Mouse (Mus musculus): ENCODE measurements at regions not wholly inside any gene's neighbourhood (a gene's known extent, or its start where the extent isn't known, plus 50 kb on each side); places are given as distances from the start of the nearest gene placed in this dataset.

GRCm38 (mm10) chr1:121034761-121035393 lies 297.5 kb downstream of the Insig2 start:
- DNase-seq (ENCODE audit: inconsistent age in 2 of 2, low spot score in 1 of 2), result no peak

- no peak for DNase-seq (ENCODE audit: inconsistent age in 2 of 2, low spot score in 1 of 2)
Observed at GRCm38 (mm10) chr1:121046581-121046980, 285.8 kb downstream of the Insig2 start.

GRCm38 (mm10) chr1:121047406-121047805 lies 285.0 kb downstream of the Insig2 start:
- DNase-seq (ENCODE audit: inconsistent age in 2 of 2, low spot score in 1 of 2), result no peak

GRCm38 (mm10) chr1:121049684-121050083 lies 282.7 kb downstream of the Insig2 start:
- no peak for DNase-seq (ENCODE audit: inconsistent age in 2 of 2, low spot score in 1 of 2)

GRCm38 (mm10) chr1:121050695-121051495 lies 281.5 kb downstream of the Insig2 start:
- no peak for DNase-seq (ENCODE audit: inconsistent age in 2 of 2, low spot score in 1 of 2)

GRCm38 (mm10) chr1:121051496-121052119 lies 280.8 kb downstream of the Insig2 start:
- no peak for DNase-seq (ENCODE audit: inconsistent age in 2 of 2, low spot score in 1 of 2)

GRCm38 (mm10) chr1:121052120-121052501 lies 280.3 kb downstream of the Insig2 start:
- no peak for DNase-seq (ENCODE audit: inconsistent age in 2 of 2, low spot score in 1 of 2)

- peak; percentile 15 to 50 for DNase-seq (ENCODE audit: inconsistent age in 2 of 2, low spot score in 1 of 2)
Observed at GRCm38 (mm10) chr1:121053692-121054091, 278.7 kb downstream of the Insig2 start.

- DNase-seq (ENCODE audit: inconsistent age in 2 of 2, low spot score in 1 of 2), result no peak
Observed at GRCm38 (mm10) chr1:121074569-121074968, 257.8 kb downstream of the Insig2 start.

- DNase-seq (ENCODE audit: inconsistent age in 2 of 2, low spot score in 1 of 2), result no peak
Observed at GRCm38 (mm10) chr1:121082839-121083238, 249.6 kb downstream of the Insig2 start.

- DNase-seq (ENCODE audit: inconsistent age in 2 of 2, low spot score in 1 of 2), result no peak
Observed at GRCm38 (mm10) chr1:121085101-121085727, 247.2 kb downstream of the Insig2 start.

- DNase-seq (ENCODE audit: inconsistent age in 2 of 2, low spot score in 1 of 2), result no peak
Observed at GRCm38 (mm10) chr1:121087124-121087887, 245.1 kb downstream of the Insig2 start.

GRCm38 (mm10) chr1:121090628-121091027 lies 241.8 kb downstream of the Insig2 start:
- DNase-seq (ENCODE audit: inconsistent age in 2 of 2, low spot score in 1 of 2), result no peak

GRCm38 (mm10) chr1:121092870-121093269 lies 239.5 kb downstream of the Insig2 start:
- no peak for DNase-seq (ENCODE audit: inconsistent age in 2 of 2, low spot score in 1 of 2)

- DNase-seq (ENCODE audit: inconsistent age in 2 of 2, low spot score in 1 of 2), result peak; percentile 12 to 58
Observed at GRCm38 (mm10) chr1:121096551-121097550, 235.5 kb downstream of the Insig2 start.

- DNase-seq (ENCODE audit: inconsistent age in 2 of 2, low spot score in 1 of 2), result peak in 1 of 2 experiments; percentile 34
Observed at GRCm38 (mm10) chr1:121111776-121112344, 220.5 kb downstream of the Insig2 start.

GRCm38 (mm10) chr1:121112464-121112863 lies 219.9 kb downstream of the Insig2 start:
- DNase-seq (ENCODE audit: inconsistent age in 2 of 2, low spot score in 1 of 2), result no peak

- no peak for DNase-seq (ENCODE audit: inconsistent age in 2 of 2, low spot score in 1 of 2)
Observed at GRCm38 (mm10) chr1:121116626-121117025, 215.8 kb downstream of the Insig2 start.

- no peak for DNase-seq (ENCODE audit: inconsistent age in 2 of 2, low spot score in 1 of 2)
Observed at GRCm38 (mm10) chr1:121123436-121123835, 209.0 kb downstream of the Insig2 start.

All from adrenal gland, adult (tissue).